Mouse (Mus musculus) stomach, embryonic 15.5 days (tissue): Measurements from ENCODE around the gene Kif26a. TPM values are rescaled to one million over a fixed set of nuclear protein-coding genes. Genes with fewer than 3 reads are reported as not detected.

Experiments used
- ATAC-seq: fragments of 200-750 bp; cut with Nextera tagmentation; 2 replicates; pipeline ENCODE4 v1.8.0; 2017; ENCODE audit warnings: low read depth, moderate number of reproducible peaks, moderate TSS enrichment; ENCODE audit not compliant: insufficient read depth, low FRiP score
- H3K27ac ChIP-seq: fragments of 300-500 bp; sonication (generic); 2 replicates; pipeline ENCODE4 v1.5.1; 2015; ENCODE audit warnings: mild to moderate bottlenecking, inconsistent platforms
- H3K27me3 ChIP-seq: fragments of 300-500 bp; sonication (generic); replicated peaks from 2 replicates; pipeline ENCODE4 v1.6.1; 2015; ENCODE audit warnings: inconsistent platforms
- H3K36me3 ChIP-seq: fragments of 300-500 bp; sonication (generic); 2 replicates; pipeline ENCODE4 v1.6.1; 2015; ENCODE audit warnings: inconsistent platforms
- H3K4me1 ChIP-seq: fragments of 300-500 bp; sonication (generic); 2 replicates; pipeline ENCODE4 v1.6.1; 2015; ENCODE audit warnings: inconsistent platforms
- H3K4me2 ChIP-seq: fragments of 300-500 bp; sonication (generic); 2 replicates; pipeline ENCODE4 v1.6.1; 2015; ENCODE audit warnings: mild to moderate bottlenecking, inconsistent platforms
- H3K4me3 ChIP-seq: fragments of 300-500 bp; sonication (generic); replicated peaks from 2 replicates; pipeline ENCODE4 v1.5.1; 2015; ENCODE audit warnings: inconsistent platforms
- H3K9ac ChIP-seq: fragments of 300-500 bp; sonication (generic); 2 replicates; pipeline ENCODE4 v1.6.1; 2015; ENCODE audit warnings: inconsistent platforms
- H3K9me3 ChIP-seq: fragments of 300-500 bp; sonication (generic); 2 replicates; pipeline ENCODE4 v1.6.1; 2016; ENCODE audit warnings: inconsistent platforms
- WGBS: fragments of 180-500 bp; shearing (Covaris S2); methylation state at CpG from one replicate; pipeline ENCODE4 v1.1.7; 2015; 5-methylcytosine and 5-hydroxymethylcytosine counted together
- polyA plus RNA-seq: library from polyadenylated mRNA; unstranded; fragments of >200 nt; fragmentation: Nextera tagmentation; extraction: Ambion mirVana; gene quantifications from 2 replicates; pipeline ENCODE4 v1.2.1, GENCODE M21; 2015

Gene Kif26a
- polyA plus RNA-seq, 1 experiment from 2014 or later = 2.9 TPM

DNA sequence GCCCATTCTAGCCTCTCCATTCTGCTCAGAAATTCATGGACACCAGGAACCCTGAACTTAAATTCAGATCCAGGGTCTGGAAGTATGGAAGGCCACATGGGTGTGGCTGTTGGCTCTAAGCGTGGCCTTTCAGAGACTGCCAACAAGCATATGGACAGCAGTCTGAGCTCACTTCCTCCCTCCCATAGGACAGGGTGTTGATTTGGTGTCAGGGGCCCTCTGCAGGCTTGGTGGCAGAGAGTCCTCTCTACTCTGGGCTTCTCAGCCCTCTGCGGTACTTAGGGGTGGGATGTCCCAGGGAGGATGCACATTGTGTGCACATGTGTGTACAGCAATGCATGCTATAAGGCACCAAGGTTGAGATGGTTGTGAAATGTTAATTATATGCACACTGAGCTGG is 54.0 kb downstream of the Kif26a start:
- no peak overlapping the region for H3K27ac ChIP-seq
- no peaks in the 10 kb centered on the region for H3K27me3 ChIP-seq
- no peaks in the 10 kb centered on the region for H3K9me3 ChIP-seq
- no peak overlapping the region for H3K4me2 ChIP-seq
- no peak for ATAC-seq
- H3K4me1 ChIP-seq = peaks cover 5% of the 10 kb centered on the region; the same call in 1 of the 2 replicates
- H3K36me3 ChIP-seq = no peaks in the 10 kb centered on the region
- WGBS = 51% methylated on average over 2 of the region's 2 CpGs
- H3K4me3 ChIP-seq = no peak overlapping the region
- H3K9ac ChIP-seq = no peak overlapping the region

DNA sequence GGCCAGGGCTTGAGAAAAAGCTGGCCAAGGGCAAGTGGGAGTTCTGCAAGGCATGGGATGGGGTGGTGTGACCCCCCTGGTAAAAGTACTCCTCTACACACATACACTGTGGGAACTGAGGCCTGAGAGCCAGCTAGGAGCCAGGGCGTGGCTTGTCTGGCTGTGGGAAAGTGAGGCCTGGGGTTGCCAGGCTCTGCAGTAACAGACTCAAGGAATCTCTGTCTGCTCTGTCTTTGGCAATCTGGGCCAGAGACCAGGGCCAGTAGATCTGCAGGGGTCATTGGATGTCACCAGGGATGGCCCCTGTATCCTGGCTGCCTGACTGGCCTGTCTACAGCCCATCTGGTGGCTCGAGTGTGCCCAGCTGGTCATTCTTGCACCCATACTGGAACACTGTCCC is 61.2 kb downstream of the Kif26a start:
- Histone ChIP-seq H3K4me2 (no peak overlapping the region), H3K4me3 (no peak overlapping the region), H3K36me3 (no peaks in the 10 kb centered on the region), H3K9me3 (no peaks in the 10 kb centered on the region), H3K27ac (no peak overlapping the region), H3K9ac (no peak overlapping the region), H3K4me1 (no peaks in the 10 kb centered on the region), H3K27me3 (no peaks in the 10 kb centered on the region)
- no peak for ATAC-seq
- WGBS = 80% methylated on average over 2 of the region's 2 CpGs

DNA sequence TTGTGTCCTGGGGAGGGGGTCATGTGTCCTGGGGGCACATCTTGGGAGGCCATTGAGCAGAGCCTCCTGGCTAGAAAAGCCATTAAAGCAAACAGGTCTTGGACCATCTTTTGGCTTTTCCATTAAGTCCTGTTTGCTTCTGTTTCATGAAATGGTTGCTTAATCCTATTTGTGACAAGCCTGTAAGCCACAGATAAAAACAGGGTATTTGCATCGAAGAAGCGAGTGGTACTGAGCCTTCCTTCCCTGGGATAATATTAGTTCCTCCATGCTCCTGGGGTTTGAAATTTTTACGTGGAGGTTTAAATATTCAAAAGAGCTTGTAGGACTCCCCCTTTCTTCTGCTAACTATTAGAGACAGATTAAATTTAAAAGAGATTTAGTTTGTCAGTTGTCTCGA is 61.7 kb downstream of the Kif26a start:
- no peak overlapping the region for H3K4me3 ChIP-seq
- no peak overlapping the region for H3K4me2 ChIP-seq
- WGBS = 67% methylated on average over 4 of the region's 4 CpGs
- no peaks in the 10 kb centered on the region for H3K4me1 ChIP-seq
- H3K27ac ChIP-seq = no peak overlapping the region
- no peaks in the 10 kb centered on the region for H3K36me3 ChIP-seq
- no peak overlapping the region for H3K9ac ChIP-seq
- ATAC-seq = no peak
- H3K27me3 ChIP-seq = no peaks in the 10 kb centered on the region
- H3K9me3 ChIP-seq = no peaks in the 10 kb centered on the region

DNA sequence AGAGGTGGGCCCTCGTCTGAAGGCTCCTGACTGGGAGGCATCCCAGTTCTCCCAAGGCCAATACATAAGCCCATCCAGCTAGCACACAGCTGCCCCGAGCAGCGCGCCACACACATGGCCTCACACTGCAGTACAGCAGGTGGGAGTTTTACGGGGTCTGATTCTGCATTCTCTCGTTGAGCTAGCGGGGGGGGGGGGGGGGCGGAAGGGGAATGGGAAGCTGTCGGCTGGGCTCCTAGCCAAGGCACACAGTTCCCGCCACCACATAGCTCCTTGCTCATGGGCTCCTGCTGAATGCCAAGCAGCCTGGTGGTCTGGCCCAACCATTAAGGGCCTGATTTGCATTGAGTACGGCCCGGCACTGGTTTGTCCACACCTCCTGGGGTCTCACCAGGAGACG is 64.6 kb downstream of the Kif26a start:
- Histone ChIP-seq H3K4me1 (no peaks in the 10 kb centered on the region), H3K27me3 (no peaks in the 10 kb centered on the region), H3K4me2 (no peak overlapping the region), H3K4me3 (no peak overlapping the region), H3K9ac (no peak overlapping the region), H3K36me3 (no peaks in the 10 kb centered on the region), H3K9me3 (no peaks in the 10 kb centered on the region), H3K27ac (no peak overlapping the region)
- 46% methylated on average over 12 of the region's 13 CpGs for WGBS
- ATAC-seq = no peak

DNA sequence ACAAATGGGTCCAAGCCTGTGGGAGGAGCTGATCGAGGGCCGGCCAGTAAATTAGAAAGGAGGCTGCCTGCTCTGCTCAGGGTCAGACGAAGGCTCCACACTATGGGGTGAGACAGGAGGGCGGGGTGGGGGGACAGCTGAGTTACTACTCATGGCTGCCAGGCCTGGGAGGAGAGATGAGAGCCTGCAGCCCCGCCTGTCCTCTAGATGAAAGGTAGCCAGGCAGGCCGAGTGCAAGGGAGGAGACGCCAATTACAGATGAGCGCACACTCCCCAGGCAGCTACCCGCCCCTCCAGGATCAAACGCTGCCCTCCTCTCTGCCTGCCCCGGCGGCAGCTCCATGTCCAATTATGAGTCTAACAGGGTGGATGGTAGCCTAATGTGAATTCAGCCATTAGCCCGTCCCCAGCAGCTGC is 68.4 kb downstream of the Kif26a start:
- Histone ChIP-seq H3K9me3 (no peaks in the 10 kb centered on the region), H3K27me3 (no peaks in the 10 kb centered on the region), H3K27ac (no peak overlapping the region), H3K4me2 (no peak overlapping the region), H3K4me1 (no peaks in the 10 kb centered on the region), H3K36me3 (no peaks in the 10 kb centered on the region), H3K4me3 (no peak overlapping the region), H3K9ac (no peak overlapping the region)
- no peak for ATAC-seq
- WGBS = 28% methylated on average over 13 of the region's 13 CpGs

DNA sequence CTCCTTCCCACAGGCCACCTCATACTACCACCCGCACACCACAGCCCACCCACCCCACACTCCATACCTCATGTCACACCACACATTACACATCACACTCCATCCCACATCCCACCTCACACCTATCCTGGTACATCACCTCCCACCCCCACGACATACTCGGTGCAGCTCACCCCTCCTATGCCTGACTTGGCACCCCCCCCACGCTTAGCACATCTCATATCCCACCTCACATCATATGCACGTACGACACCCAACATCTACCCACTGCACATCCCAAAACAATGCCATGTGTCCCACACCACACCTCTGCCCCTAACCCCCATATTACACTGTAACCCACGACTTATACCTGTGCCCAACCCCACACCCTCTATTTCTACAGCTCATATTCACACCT is 69.5 kb downstream of the Kif26a start:
- WGBS = 86% methylated on average over 7 of the region's 7 CpGs
- Histone ChIP-seq H3K9ac (no peak overlapping the region), H3K27me3 (no peaks in the 10 kb centered on the region), H3K4me2 (no peak overlapping the region), H3K9me3 (no peaks in the 10 kb centered on the region), H3K27ac (no peak overlapping the region), H3K4me3 (no peak overlapping the region), H3K36me3 (no peaks in the 10 kb centered on the region), H3K4me1 (no peaks in the 10 kb centered on the region)
- 0 out of 2 replicates have a peak, but pooled peaks have one; percentile 23 for ATAC-seq

DNA sequence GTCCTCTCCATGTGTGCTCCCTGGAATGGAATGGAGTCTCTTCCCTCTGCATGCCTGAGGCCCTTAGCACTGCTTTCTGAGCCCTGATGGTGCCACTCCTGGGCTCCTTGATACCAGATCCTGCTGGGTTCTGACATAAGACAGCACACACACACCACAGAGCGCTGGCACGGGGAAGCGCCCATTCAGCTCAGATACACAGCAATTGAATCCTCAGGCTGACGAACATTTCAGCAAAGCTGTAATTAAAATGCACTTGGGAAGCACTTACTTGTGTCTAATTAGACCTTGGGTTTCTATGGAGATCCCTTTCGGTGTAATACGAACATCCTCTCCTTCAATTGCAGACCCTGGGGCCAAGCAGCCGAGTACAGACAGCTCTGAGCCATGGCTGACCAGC is 71.0 kb downstream of the Kif26a start:
- no peaks in the 10 kb centered on the region; the same call in 1 of the 2 replicates for H3K27me3 ChIP-seq
- no peaks in the 10 kb centered on the region for H3K4me1 ChIP-seq
- WGBS = 78% methylated on average over 7 of the region's 7 CpGs
- H3K9ac ChIP-seq = no peak overlapping the region
- no peak for ATAC-seq
- no peaks in the 10 kb centered on the region for H3K36me3 ChIP-seq
- no peak overlapping the region for H3K27ac ChIP-seq
- H3K4me2 ChIP-seq = no peak overlapping the region
- no peaks in the 10 kb centered on the region for H3K9me3 ChIP-seq
- H3K4me3 ChIP-seq = no peak overlapping the region

DNA sequence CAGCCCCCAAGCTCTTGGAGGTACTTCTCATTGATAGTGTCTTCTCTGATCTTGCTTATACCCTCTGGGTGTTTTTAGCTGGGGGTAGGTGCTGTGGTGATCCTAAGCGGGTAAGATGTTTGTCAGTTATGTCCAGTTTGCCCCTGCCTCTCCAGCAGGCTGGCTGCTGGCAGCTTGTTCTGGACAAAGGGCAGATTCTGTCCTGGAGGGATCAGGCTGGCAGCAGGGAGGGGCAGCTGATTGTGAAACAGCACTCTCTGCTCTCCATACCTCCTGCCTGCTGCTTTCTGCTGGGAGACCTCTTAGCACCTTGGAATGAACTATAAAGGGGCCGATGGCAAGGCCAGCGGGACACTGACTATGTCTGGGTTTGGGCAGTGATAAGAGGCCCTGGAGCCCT is 71.7 kb downstream of the Kif26a start:
- Histone ChIP-seq H3K27ac (no peak overlapping the region), H3K4me3 (no peak overlapping the region), H3K27me3 (no peaks in the 10 kb centered on the region; the same call in 1 of the 2 replicates), H3K4me2 (no peak overlapping the region), H3K36me3 (no peaks in the 10 kb centered on the region), H3K9me3 (no peaks in the 10 kb centered on the region), H3K9ac (no peak overlapping the region), H3K4me1 (no peaks in the 10 kb centered on the region)
- no peak for ATAC-seq
- WGBS = 56% methylated on average over 3 of the region's 3 CpGs

DNA sequence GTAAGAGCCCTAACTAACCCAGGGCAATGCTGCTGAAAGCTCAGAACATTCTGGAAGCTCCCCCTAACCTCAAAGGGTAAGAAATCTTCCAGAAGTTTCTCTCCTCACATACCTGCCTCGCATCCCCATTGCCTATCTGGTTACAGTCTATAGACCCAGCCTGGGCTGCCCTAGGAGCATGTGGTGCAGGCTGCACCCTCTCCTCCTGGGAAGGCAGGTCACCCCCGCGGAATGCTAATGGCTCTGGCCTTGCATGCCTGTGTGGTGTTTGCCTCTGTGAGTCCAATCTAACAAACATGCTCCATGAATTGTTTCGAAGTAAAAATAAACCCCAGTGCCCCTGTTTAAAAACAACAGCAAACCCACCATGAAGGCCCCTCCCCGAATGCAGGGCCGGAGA is 75.3 kb downstream of the Kif26a start:
- no peak overlapping the region for H3K4me2 ChIP-seq
- H3K9me3 ChIP-seq = no peaks in the 10 kb centered on the region
- no peak overlapping the region for H3K27ac ChIP-seq
- H3K9ac ChIP-seq = no peak overlapping the region
- no peak overlapping the region for H3K4me3 ChIP-seq
- ATAC-seq = no peak
- WGBS = 45% methylated on average over 6 of the region's 6 CpGs
- no peaks in the 10 kb centered on the region for H3K4me1 ChIP-seq
- H3K27me3 ChIP-seq = no peaks in the 10 kb centered on the region; the same call in 1 of the 2 replicates
- H3K36me3 ChIP-seq = no peaks in the 10 kb centered on the region

DNA sequence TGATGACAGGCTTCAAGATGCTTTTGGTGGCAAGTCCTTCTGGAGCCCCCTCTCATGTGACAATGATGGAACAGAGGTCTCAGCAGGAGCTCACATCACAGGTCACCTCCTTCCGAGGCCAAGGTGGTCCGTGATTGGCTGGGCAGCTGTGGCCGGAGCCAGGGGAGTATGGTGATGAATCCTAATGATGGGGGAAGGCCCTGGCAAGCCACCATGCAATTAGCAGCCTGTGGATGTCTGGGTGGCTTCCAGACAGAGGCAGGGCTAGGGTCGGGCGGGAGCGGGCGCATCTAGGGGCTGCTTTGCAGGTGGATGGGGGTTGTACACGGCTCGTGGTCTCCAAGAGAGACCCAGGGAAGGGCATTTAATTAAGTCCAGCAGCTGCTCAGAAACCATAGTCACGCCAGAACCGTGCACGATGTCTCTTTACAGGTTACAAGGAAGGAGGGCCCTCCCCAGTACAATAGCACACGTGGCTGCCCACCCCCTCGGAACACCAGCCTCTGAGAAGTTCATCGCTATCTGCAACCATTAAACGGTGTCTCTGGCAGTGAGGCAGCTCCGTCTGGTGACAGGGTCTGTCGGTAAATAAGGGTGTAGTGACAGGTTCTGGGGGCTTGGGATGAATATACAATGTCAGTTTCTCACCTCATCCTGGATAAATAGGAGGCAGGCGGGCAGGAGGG is 75.9 kb downstream of the Kif26a start:
- Histone ChIP-seq H3K4me3 (no peak overlapping the region), H3K36me3 (no peaks in the 10 kb centered on the region), H3K9ac (no peak overlapping the region), H3K27ac (no peak overlapping the region), H3K9me3 (no peaks in the 10 kb centered on the region), H3K4me2 (no peak overlapping the region), H3K27me3 (no peaks in the 10 kb centered on the region; the same call in 1 of the 2 replicates), H3K4me1 (no peaks in the 10 kb centered on the region)
- ATAC-seq = no peak
- 40% methylated on average over 19 of the region's 19 CpGs for WGBS

DNA sequence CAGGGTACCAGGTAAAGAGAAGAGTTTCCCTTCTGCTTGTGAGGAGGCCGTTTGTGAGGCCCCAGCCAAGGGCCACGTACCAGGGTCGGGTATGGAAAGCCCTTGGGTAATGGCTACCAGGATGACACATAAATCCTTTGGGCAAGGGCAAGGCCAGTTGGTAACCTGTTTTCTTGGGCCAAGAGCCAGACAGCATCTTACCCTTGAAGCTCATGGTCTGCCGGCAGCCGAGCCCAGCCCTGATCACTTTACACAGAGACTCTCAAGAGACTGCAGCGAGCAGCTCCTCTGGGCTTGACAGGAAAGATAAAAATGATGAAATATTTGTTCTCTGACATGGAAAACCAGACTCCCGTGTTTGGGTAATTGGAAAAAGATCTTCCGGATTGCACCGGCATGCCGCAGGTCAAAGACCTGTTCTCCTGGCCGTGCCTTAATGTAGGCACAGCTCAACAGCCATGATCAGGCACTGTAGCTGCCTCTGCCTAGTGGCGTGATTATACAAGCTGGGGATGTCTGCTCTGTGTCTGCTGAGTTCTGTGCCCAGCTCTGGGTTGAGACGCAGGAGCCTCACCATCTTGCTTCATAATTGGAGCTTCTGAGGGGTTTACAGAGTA is 77.8 kb downstream of the Kif26a start:
- H3K36me3 ChIP-seq = no peaks in the 10 kb centered on the region
- H3K27ac ChIP-seq = no peak overlapping the region
- H3K9me3 ChIP-seq = no peaks in the 10 kb centered on the region
- no peak overlapping the region for H3K9ac ChIP-seq
- no peak overlapping the region for H3K4me3 ChIP-seq
- H3K4me1 ChIP-seq = no peaks in the 10 kb centered on the region
- H3K27me3 ChIP-seq = no peaks in the 10 kb centered on the region; the same call in 1 of the 2 replicates
- 50% methylated on average over 13 of the region's 13 CpGs for WGBS
- ATAC-seq = no peak
- H3K4me2 ChIP-seq = no peak overlapping the region

DNA sequence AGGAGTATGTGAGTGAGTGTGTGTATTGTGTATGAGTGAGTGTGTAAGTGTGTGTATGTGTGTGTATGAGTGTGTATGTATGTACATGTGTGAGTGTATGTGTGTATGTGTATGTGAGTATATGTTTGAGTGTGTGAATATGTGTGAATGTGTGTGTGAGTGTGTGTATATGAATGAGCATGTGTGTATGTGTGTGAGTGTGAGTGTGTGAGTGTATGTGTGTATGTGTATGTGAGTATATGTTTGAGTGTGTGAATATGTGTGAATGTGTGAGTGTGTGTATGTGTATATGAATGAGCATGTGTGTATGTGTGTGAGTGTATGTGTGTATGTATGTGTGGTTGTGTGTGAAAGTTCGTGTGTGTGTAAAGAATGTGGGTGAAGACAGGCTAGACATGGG is 80.2 kb downstream of the Kif26a start:
- H3K4me3 ChIP-seq = no peak overlapping the region
- H3K27me3 ChIP-seq = no peaks in the 10 kb centered on the region; the same call in 1 of the 2 replicates
- H3K36me3 ChIP-seq = no peaks in the 10 kb centered on the region
- ATAC-seq = no peak
- no peak overlapping the region for H3K4me2 ChIP-seq
- no peaks in the 10 kb centered on the region for H3K9me3 ChIP-seq
- 59% methylated on average over 1 of the region's 1 CpGs for WGBS
- H3K4me1 ChIP-seq = no peaks in the 10 kb centered on the region
- no peak overlapping the region for H3K9ac ChIP-seq
- no peak overlapping the region for H3K27ac ChIP-seq
